Mouse (Mus musculus) adrenal gland, postnatal 36 days (tissue): ENCODE measurements around the gene Magea6. TPM values are rescaled to one million over a fixed set of nuclear protein-coding genes. Genes with fewer than 3 reads are reported as not detected.
"Not testable (repeated sequence)": the region's sequence is repeated elsewhere in the genome, so short reads cannot be mapped to it uniquely, and the experiment has no call there.

Source experiments
- DNase-seq, 2 experiments: peaks; one replicate each; pipeline ENCODE4 v3.0.0; 2021; ENCODE audit warnings: mixed read lengths in 1 of 2
- long read RNA-seq, 2 experiments: library from polyadenylated mRNA; stranded (forward); transcript quantifications; one replicate each; pipeline ENCODE4 v2.0.0; 2021; ENCODE audit warnings: borderline sequencing depth in 2 of 2
- total RNA-seq, 2 experiments: library from RNA; stranded (reverse); gene quantifications; 2 replicates each; pipeline ENCODE4 v1.2.3; 2021

Gene Magea6
- total RNA-seq, result not detected
- long read RNA-seq, experiment 1, result 0 reads
- long read RNA-seq, experiment 2, result 0 reads

- DNase-seq, result not testable (repeated sequence)
Measured at GRCm38 (mm10) chrX:154935887-154936286, at the start of gene Magea6. TSS of gene Magea6 (minus strand) at chrX:154935987.

GRCm38 (mm10) chrX:154949405-154949804 lies 13.6 kb upstream of the Magea6 start, which contains the start of gene Magea3:
TSS of gene Magea3 (minus strand) at chrX:154949505.
- DNase-seq, result not testable (repeated sequence)

- DNase-seq, result not testable (repeated sequence)
Measured at GRCm38 (mm10) chrX:154890167-154890566, 45.6 kb downstream of the Magea6 start, which contains the start of gene Cldn34b1. TSS of gene Cldn34b1 (minus strand) at chrX:154890267.

Other genes with a start within 250 kb of the Magea6 start
- not detected for gene Cldn34b1, start 45.7 kb downstream of the Magea6 start, total RNA-seq
- not detected for gene Magea3, start 13.5 kb upstream of the Magea6 start, total RNA-seq
- gene Magea8, start 59.9 kb upstream of the Magea6 start, total RNA-seq, result not detected
- gene Magea5, start 127.2 kb upstream of the Magea6 start, total RNA-seq, result not detected
- gene Magea1, start 153.8 kb upstream of the Magea6 start, total RNA-seq, result not detected
- not detected for gene Magea2, start 157.7 kb upstream of the Magea6 start, total RNA-seq
- gene Cldn34b2, start 192.4 kb upstream of the Magea6 start, total RNA-seq, result not detected